Mouse (Mus musculus): ENCODE measurements around the gene Tmem63b. TPM values are rescaled to one million over a fixed set of nuclear protein-coding genes. Genes with fewer than 3 reads are reported as not detected.

The Tmem63b gene
- total and polyA plus RNA-seq, 2 experiments: 23.0 to 99.2 TPM

GRCm38 (mm10) chr17:45689120-45689519, 2.4 kb upstream of the Tmem63b start:
- no peak for TF ChIP-seq POLR2A (IDR thresholded peaks at IDR 0.05; ENCODE audit: extremely low read depth, insufficient read depth, low read length)
- no peak for TF ChIP-seq CTCF (IDR thresholded peaks at IDR 0.05; ENCODE audit: low read depth, low read length)
- Histone ChIP-seq H3K27me3 (ENCODE audit: control insufficient read depth, insufficient read depth, low read length) (no peaks in the 10 kb centered on the region), H3K4me3 (ENCODE audit: insufficient read depth, low read depth, low read length) (no peak overlapping the region), H3K36me3 (ENCODE audit: control insufficient read depth, insufficient read depth, low read length) (no peaks in the 10 kb centered on the region), H3K4me1 (ENCODE audit: control insufficient read depth, insufficient read depth, low read length) (peaks cover 44% of the 10 kb centered on the region), H3K9ac (ENCODE audit: low read depth, low read length) (no peak overlapping the region), H3K27ac (replicated peaks; ENCODE audit: insufficient read depth, low read depth, low read length) (no peak overlapping the region), H3K79me2 (ENCODE audit: control insufficient read depth, insufficient read depth, low read length) (peaks cover 43% of the 10 kb centered on the region)
- 35% methylated on average over 9 of the region's 9 CpGs for WGBS
- DNase-seq (ENCODE audit: extremely low read depth, low read depth, low spot score): no peak

DNA sequence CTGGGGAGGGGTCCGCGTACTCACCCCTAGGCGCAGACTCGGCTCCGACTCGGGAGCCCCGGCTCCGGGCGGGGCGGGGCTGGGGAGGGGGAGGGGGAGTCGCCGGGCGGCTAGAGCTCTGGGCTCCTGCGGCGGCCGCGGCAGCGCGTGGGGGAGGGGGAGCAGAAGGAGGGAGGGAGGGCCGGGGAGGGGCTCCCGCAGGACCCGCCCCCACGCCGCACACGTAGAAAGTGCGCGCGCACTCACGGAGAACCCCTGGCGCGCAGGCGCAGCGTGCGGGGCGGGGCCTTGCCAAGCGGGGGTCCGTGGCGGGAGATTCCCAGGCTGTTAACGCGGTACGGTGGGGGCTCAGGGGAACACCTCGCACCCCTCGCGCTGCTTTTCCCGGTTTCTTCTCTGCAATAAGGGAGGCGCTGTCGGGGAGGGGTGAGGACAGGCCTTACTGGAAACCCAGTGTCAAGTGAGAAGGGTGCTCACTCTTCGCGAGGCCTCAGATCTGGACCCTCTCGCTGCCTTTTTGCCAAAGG, 549 bp downstream of the Tmem63b start, which contains the start of gene Mrpl14:
TSS of gene Mrpl14 (plus strand) at position 230 of the 527 bp plus-strand sequence.
- no peaks in the 10 kb centered on the region for H3K27me3 ChIP-seq (ENCODE audit: control insufficient read depth, insufficient read depth, low read length)
- peak within 1 kb of the TSS; percentile 97 for H3K9ac ChIP-seq (ENCODE audit: low read depth, low read length)
- no peaks in the 10 kb centered on the region for H3K36me3 ChIP-seq (ENCODE audit: control insufficient read depth, insufficient read depth, low read length)
- DNase-seq (ENCODE audit: extremely low read depth, low read depth, low spot score): peak; percentile 60
- TF ChIP-seq CTCF (IDR thresholded peaks at IDR 0.05; ENCODE audit: low read depth, low read length) (no peak), POLR2A (IDR thresholded peaks at IDR 0.05; ENCODE audit: extremely low read depth, insufficient read depth, low read length) (peak; percentile 61; the same call in 1 of the 2 replicates)
- peak within 1 kb of the TSS; percentile 94 for H3K27ac ChIP-seq (replicated peaks; ENCODE audit: insufficient read depth, low read depth, low read length)
- WGBS: 1% methylated on average over 38 of the region's 50 CpGs
- peak within 1 kb of the TSS; percentile 98 for H3K4me3 ChIP-seq (ENCODE audit: insufficient read depth, low read depth, low read length)
- H3K79me2 ChIP-seq (ENCODE audit: control insufficient read depth, insufficient read depth, low read length): peaks cover 46% of the 10 kb centered on the region
- peaks cover 17% of the 10 kb centered on the region for H3K4me1 ChIP-seq (ENCODE audit: control insufficient read depth, insufficient read depth, low read length)

- WGBS: 1% methylated on average over 58 of the region's 58 CpGs
- Histone ChIP-seq H3K79me2 (ENCODE audit: control insufficient read depth, insufficient read depth, low read length) (peaks cover 49% of the 10 kb centered on the region), H3K4me1 (ENCODE audit: control insufficient read depth, insufficient read depth, low read length) (peaks cover 17% of the 10 kb centered on the region), H3K27ac (replicated peaks; ENCODE audit: insufficient read depth, low read depth, low read length) (peak overlapping the region; percentile 94), H3K27me3 (ENCODE audit: control insufficient read depth, insufficient read depth, low read length) (no peaks in the 10 kb centered on the region), H3K9ac (ENCODE audit: low read depth, low read length) (peak overlapping the region; percentile 96), H3K36me3 (ENCODE audit: control insufficient read depth, insufficient read depth, low read length) (no peaks in the 10 kb centered on the region), H3K4me3 (ENCODE audit: insufficient read depth, low read depth, low read length) (peak overlapping the region; percentile 98)
- TF ChIP-seq POLR2A (IDR thresholded peaks at IDR 0.05; ENCODE audit: extremely low read depth, insufficient read depth, low read length) (no peak), CTCF (IDR thresholded peaks at IDR 0.05; ENCODE audit: low read depth, low read length) (no peak)
- no peak for DNase-seq (ENCODE audit: extremely low read depth, low read depth, low spot score)
Observed at GRCm38 (mm10) chr17:45685171-45686092, 1.3 kb downstream of the Tmem63b start.

DNA sequence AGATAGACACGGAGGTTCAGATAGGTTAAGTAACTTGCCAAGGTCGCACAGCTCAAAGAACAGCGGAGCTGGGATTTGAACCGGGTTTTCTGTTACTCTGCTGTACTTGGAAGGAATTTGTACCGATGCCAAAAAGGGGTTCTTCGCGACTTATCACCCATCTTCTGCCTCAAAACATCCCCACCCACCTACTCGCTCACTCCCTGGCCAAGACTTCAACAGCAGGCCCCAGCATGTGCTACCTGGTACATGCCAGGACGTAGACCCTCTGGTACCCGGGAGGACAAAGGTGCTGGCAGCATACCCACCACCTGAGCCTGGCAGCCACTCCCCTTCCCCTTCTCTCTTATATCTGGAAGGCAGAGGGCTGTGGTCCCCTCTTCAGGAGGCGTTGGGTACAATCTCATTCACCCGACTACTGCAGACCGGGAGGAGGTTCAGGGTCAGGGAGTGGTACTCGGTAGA, 2.0 kb downstream of the Tmem63b start:
- Histone ChIP-seq H3K27me3 (ENCODE audit: control insufficient read depth, insufficient read depth, low read length) (no peaks in the 10 kb centered on the region), H3K27ac (replicated peaks; ENCODE audit: insufficient read depth, low read depth, low read length) (0 out of 2 replicates have a peak overlapping the region, but pooled peaks have one; percentile 9), H3K36me3 (ENCODE audit: control insufficient read depth, insufficient read depth, low read length) (no peaks in the 10 kb centered on the region), H3K4me3 (ENCODE audit: insufficient read depth, low read depth, low read length) (peak overlapping the region; percentile 98), H3K4me1 (ENCODE audit: control insufficient read depth, insufficient read depth, low read length) (peaks cover 17% of the 10 kb centered on the region), H3K79me2 (ENCODE audit: control insufficient read depth, insufficient read depth, low read length) (peaks cover 49% of the 10 kb centered on the region), H3K9ac (ENCODE audit: low read depth, low read length) (peak overlapping the region; percentile 96)
- no peak for DNase-seq (ENCODE audit: extremely low read depth, low read depth, low spot score)
- TF ChIP-seq POLR2A (IDR thresholded peaks at IDR 0.05; ENCODE audit: extremely low read depth, insufficient read depth, low read length) (no peak), CTCF (IDR thresholded peaks at IDR 0.05; ENCODE audit: low read depth, low read length) (no peak)
- WGBS: 25% methylated on average over 14 of the region's 14 CpGs

GRCm38 (mm10) chr17:45682843-45683242, 3.9 kb downstream of the Tmem63b start:
- Histone ChIP-seq H3K36me3 (ENCODE audit: control insufficient read depth, insufficient read depth, low read length) (no peaks in the 10 kb centered on the region), H3K9ac (ENCODE audit: low read depth, low read length) (no peak overlapping the region), H3K79me2 (ENCODE audit: control insufficient read depth, insufficient read depth, low read length) (peaks cover 49% of the 10 kb centered on the region), H3K4me3 (ENCODE audit: insufficient read depth, low read depth, low read length) (no peak overlapping the region), H3K27me3 (ENCODE audit: control insufficient read depth, insufficient read depth, low read length) (no peaks in the 10 kb centered on the region), H3K4me1 (ENCODE audit: control insufficient read depth, insufficient read depth, low read length) (peaks cover 15% of the 10 kb centered on the region), H3K27ac (replicated peaks; ENCODE audit: insufficient read depth, low read depth, low read length) (no peak overlapping the region)
- 85% methylated on average over 4 of the region's 4 CpGs for WGBS
- no peak for DNase-seq (ENCODE audit: extremely low read depth, low read depth, low spot score)
- TF ChIP-seq POLR2A (IDR thresholded peaks at IDR 0.05; ENCODE audit: extremely low read depth, insufficient read depth, low read length) (no peak), CTCF (IDR thresholded peaks at IDR 0.05; ENCODE audit: low read depth, low read length) (no peak)

All from liver, adult 2 months (tissue).